Mouse (Mus musculus) cerebellum, adult 9-10 months (tissue): ENCODE results near the gene Nmt1.

Source experiments
- DNase-seq: peaks from one replicate; pipeline ENCODE4 v3.0.0; 2022

The Nmt1 gene

GRCm38 (mm10) chr11:103111881-103112551 is 84.0 kb downstream of the Nmt1 start:
- peak; percentile 72 for DNase-seq

- no peak for DNase-seq
Observed at GRCm38 (mm10) chr11:103112552-103112912, 84.5 kb downstream of the Nmt1 start.

- no peak for DNase-seq
Observed at GRCm38 (mm10) chr11:103113005-103113404, 85.0 kb downstream of the Nmt1 start.

GRCm38 (mm10) chr11:103113771-103114170 is 85.8 kb downstream of the Nmt1 start:
- DNase-seq: no peak

GRCm38 (mm10) chr11:103114270-103114943 is 86.4 kb downstream of the Nmt1 start:
- no peak for DNase-seq

- peak; percentile 95 for DNase-seq
Observed at GRCm38 (mm10) chr11:103115163-103116007, 87.4 kb downstream of the Nmt1 start.

- peak; percentile 100 for DNase-seq
Observed at GRCm38 (mm10) chr11:103116008-103116818, 88.2 kb downstream of the Nmt1 start, which contains the start of gene Hexim1. Gene Hexim1, plus strand, starts transcription at chr11:103116231.

- peak; percentile 86 for DNase-seq
Observed at GRCm38 (mm10) chr11:103116959-103117590, 89.1 kb downstream of the Nmt1 start.

- no peak for DNase-seq
Observed at GRCm38 (mm10) chr11:103117591-103118009, 89.6 kb downstream of the Nmt1 start.
